Mouse (Mus musculus): ENCODE results near the gene Gm3045.

DNA sequence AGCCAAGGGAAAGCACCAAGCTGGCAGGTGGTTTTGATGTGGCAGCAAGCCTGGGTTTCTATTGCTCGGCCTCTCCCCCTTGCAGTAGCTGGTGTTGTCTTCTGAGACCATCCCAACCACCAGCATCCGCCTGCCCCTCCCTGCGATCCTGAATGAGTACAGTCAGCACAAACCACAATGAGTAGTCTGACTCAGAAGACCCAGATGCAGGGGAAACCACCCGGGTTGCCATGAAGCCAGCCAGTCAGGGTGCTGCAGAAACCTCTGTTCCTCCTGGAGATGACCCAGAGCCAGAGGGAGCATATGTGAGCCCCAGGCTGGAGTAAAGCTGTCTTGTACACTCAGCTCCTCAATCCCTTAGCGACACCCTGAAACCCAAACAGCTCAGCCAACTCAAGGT, 50.4 kb downstream of the Gm3045 start:
- no peak for TF ChIP-seq CTCF (conservative IDR thresholded peaks at IDR 0.05 in 1 of 2, IDR thresholded peaks at IDR 0.05 in 1 of 2; ENCODE audit: low read depth in 2 of 2, low read length in 2 of 2)
- peak; percentile 76 for TF ChIP-seq MEF2A (IDR thresholded peaks at IDR 0.05; ENCODE audit: borderline replicate concordance, low read depth, low read length)
- TF ChIP-seq MYC (IDR thresholded peaks at IDR 0.05; ENCODE audit: low read depth, low read length) = no peak
- no peak for TF ChIP-seq NELFE (IDR thresholded peaks at IDR 0.05; ENCODE audit: low read depth, low read length)
- TF ChIP-seq ZNF384 (IDR thresholded peaks at IDR 0.05; ENCODE audit: low read depth, low read length) = peak; percentile 50; the same call in 1 of the 2 replicates
- TF ChIP-seq TBP (conservative IDR thresholded peaks at IDR 0.05; ENCODE audit: low read depth, low read length) = no peak
- TF ChIP-seq SMC3 (IDR thresholded peaks at IDR 0.05; ENCODE audit: low read depth, low read length) = no peak
- no peak for TF ChIP-seq RAD21 (IDR thresholded peaks at IDR 0.05; ENCODE audit: low read depth, low read length)
- peak; percentile 75 for TF ChIP-seq EP300 (IDR thresholded peaks at IDR 0.05; ENCODE audit: low read length)
- TF ChIP-seq ZKSCAN1 (IDR thresholded peaks at IDR 0.05; ENCODE audit: borderline replicate concordance, low read depth, low read length) = no peak
- TF ChIP-seq ZMIZ1 (IDR thresholded peaks at IDR 0.05; ENCODE audit: low read depth, low read length) = no peak
